Mouse (Mus musculus) limb, embryonic 14.5 days (tissue): Measurements from ENCODE around the gene Nek3. TPM values are rescaled to one million over a fixed set of nuclear protein-coding genes. Genes with fewer than 3 reads are reported as not detected.

ENCODE experiments used
- ATAC-seq: fragments of 200-750 bp; cut with Nextera tagmentation; 2 replicates; pipeline ENCODE4 v1.8.0; 2017; ENCODE audit warnings: low read depth, moderate number of reproducible peaks, moderate TSS enrichment; ENCODE audit not compliant: low FRiP score
- DNase-seq: peaks from one replicate; pipeline ENCODE4 v3.0.0-alpha.2; 2015; ENCODE audit warnings: low spot score
- H3K27ac ChIP-seq: fragments of 300-500 bp; sonication (generic); replicated peaks from 2 replicates; pipeline ENCODE4 v1.5.1; 2014; ENCODE audit warnings: low read depth, mild to moderate bottlenecking, low read length, moderate library complexity, mixed read lengths
- H3K27me3 ChIP-seq: fragments of 300-500 bp; sonication (generic); 2 replicates; pipeline ENCODE4 v1.6.1; 2014; ENCODE audit warnings: low read length, mixed read lengths; ENCODE audit not compliant: control insufficient read depth, insufficient read depth
- H3K36me3 ChIP-seq: fragments of 300-500 bp; sonication (generic); 2 replicates; pipeline ENCODE4 v1.6.1; 2014; ENCODE audit warnings: mild to moderate bottlenecking, low read length, moderate library complexity, mixed read lengths; ENCODE audit not compliant: control insufficient read depth, insufficient read depth
- H3K4me1 ChIP-seq: fragments of 300-500 bp; sonication (generic); 2 replicates; pipeline ENCODE4 v1.6.1; 2014; ENCODE audit warnings: antibody characterized with exemption, low read length, mixed read lengths; ENCODE audit not compliant: control insufficient read depth, insufficient read depth
- H3K4me2 ChIP-seq: fragments of 300-500 bp; sonication (generic); replicated peaks from 2 replicates; pipeline ENCODE4 v1.6.1; 2014; ENCODE audit warnings: low read depth, mild to moderate bottlenecking, low read length, moderate library complexity; ENCODE audit not compliant: severe bottlenecking
- H3K4me3 ChIP-seq: fragments of 300-500 bp; sonication (generic); replicated peaks from 2 replicates; pipeline ENCODE4 v1.5.1; 2014; ENCODE audit warnings: low read length
- H3K9ac ChIP-seq: fragments of 300-500 bp; sonication (generic); 2 replicates; pipeline ENCODE4 v1.6.1; 2014; ENCODE audit warnings: mild to moderate bottlenecking, low read depth, low read length, moderate library complexity; ENCODE audit not compliant: severe bottlenecking
- H3K9me3 ChIP-seq: fragments of 300-500 bp; sonication (generic); 2 replicates; pipeline ENCODE4 v1.6.1; 2016; ENCODE audit warnings: low read length; ENCODE audit not compliant: control insufficient read depth
- POLR2A ChIP-seq: fragments of 200-500 bp; IDR thresholded peaks from 2 replicates; pipeline ENCODE4 v1.8.0; 2012; ENCODE audit warnings: inconsistent platforms, mild to moderate bottlenecking, moderate library complexity, borderline replicate concordance; ENCODE audit not compliant: insufficient read depth, insufficient read length; ENCODE audit errors: extremely low read depth
- WGBS: fragments of 180-500 bp; shearing (Covaris S2); extraction: QIAGEN DNeasy Blood & Tissue Kit; methylation state at CpG from one replicate; pipeline ENCODE4 v1.1.7; 2014; 5-methylcytosine and 5-hydroxymethylcytosine counted together
- polyA plus RNA-seq, 2 experiments: library from polyadenylated mRNA; depleted of rRNA in 1 of 2; stranded (reverse) in 1 of 2; unstranded in 1 of 2; fragments of >200 nt; fragmentation: Nextera tagmentation in 1 of 2; extraction: Ambion mirVana in 1 of 2; gene quantifications; 2 replicates each; pipeline versions ENCODE4 v1.2.1 to v1.2.3; 2012 to 2014

Nek3 gene
- polyA plus RNA-seq, 2 experiments = 4.9 to 6.1 TPM

- WGBS = 88% methylated on average over 4 of the region's 4 CpGs
- Histone ChIP-seq H3K27ac (no peak overlapping the region), H3K4me3 (no peak overlapping the region), H3K9me3 (no peaks in the 10 kb centered on the region), H3K27me3 (no peaks in the 10 kb centered on the region), H3K4me2 (no peak overlapping the region), H3K36me3 (no peaks in the 10 kb centered on the region), H3K4me1 (no peaks in the 10 kb centered on the region), H3K9ac (no peak overlapping the region)
- no peak for DNase-seq
- no peak for ATAC-seq
- no peak for TF ChIP-seq POLR2A
These were observed 77.0 kb downstream of the Nek3 start for GRCm38 (mm10) chr8:22089226-22089625.

- 83% methylated on average over 9 of the region's 9 CpGs for WGBS
- H3K4me3 ChIP-seq = no peak overlapping the region
- H3K27me3 ChIP-seq = no peaks in the 10 kb centered on the region
- no peaks in the 10 kb centered on the region for H3K9me3 ChIP-seq
- ATAC-seq = no peak
- H3K36me3 ChIP-seq = no peaks in the 10 kb centered on the region
- H3K9ac ChIP-seq = no peak overlapping the region
- H3K4me1 ChIP-seq = no peaks in the 10 kb centered on the region
- no peak for TF ChIP-seq POLR2A
- H3K27ac ChIP-seq = no peak overlapping the region
- H3K4me2 ChIP-seq = no peak overlapping the region
- no peak for DNase-seq
These were observed 86.8 kb downstream of the Nek3 start for GRCm38 (mm10) chr8:22079313-22080007.

Other genes with a start within 250 kb of the Nek3 start
- gene Defb15, start 233.7 kb downstream of the Nek3 start, polyA plus RNA-seq (2012; rRNA removed) = not detected in 2 replicates
- gene Defb15, start 233.7 kb downstream of the Nek3 start, polyA plus RNA-seq (2014; fragmentation: Nextera tagmentation; extraction: Ambion mirVana) = not detected in 2 replicates
- gene Defb35, start 228.1 kb downstream of the Nek3 start, polyA plus RNA-seq (2012; rRNA removed) = not detected in 2 replicates
- gene Defb35, start 228.1 kb downstream of the Nek3 start, polyA plus RNA-seq (2014; fragmentation: Nextera tagmentation; extraction: Ambion mirVana) = not detected in 2 replicates
- not detected in 2 replicates for gene Defb13, start 219.7 kb downstream of the Nek3 start, polyA plus RNA-seq (2012; rRNA removed)
- not detected in 2 replicates for gene Defb13, start 219.7 kb downstream of the Nek3 start, polyA plus RNA-seq (2014; fragmentation: Nextera tagmentation; extraction: Ambion mirVana)
- gene Fam90a1a, start 207.7 kb downstream of the Nek3 start, polyA plus RNA-seq (2012; rRNA removed) = not detected in 2 replicates
- gene Fam90a1a, start 207.7 kb downstream of the Nek3 start, polyA plus RNA-seq (2014; fragmentation: Nextera tagmentation; extraction: Ambion mirVana) = not detected in 2 replicates
- not detected in 2 replicates for gene Ccdc70, start 196.7 kb downstream of the Nek3 start, polyA plus RNA-seq (2012; rRNA removed)
- gene Ccdc70, start 196.7 kb downstream of the Nek3 start, polyA plus RNA-seq (2014; fragmentation: Nextera tagmentation; extraction: Ambion mirVana) = not detected in 2 replicates
- 0.63 TPM in 2 replicates for gene Atp7b, start 106.1 kb downstream of the Nek3 start, polyA plus RNA-seq (2012; rRNA removed)
- gene Atp7b, start 106.1 kb downstream of the Nek3 start, polyA plus RNA-seq (2014; fragmentation: Nextera tagmentation; extraction: Ambion mirVana) = 0.29 and 0.37 TPM in 2 replicates
- 11.3 and 13.6 TPM in 2 replicates for gene Alg11, start 105.7 kb downstream of the Nek3 start, polyA plus RNA-seq (2012; rRNA removed)
- 23.4 and 27.6 TPM in 2 replicates for gene Alg11, start 105.7 kb downstream of the Nek3 start, polyA plus RNA-seq (2014; fragmentation: Nextera tagmentation; extraction: Ambion mirVana)
- gene Nek5, start 41.4 kb downstream of the Nek3 start, polyA plus RNA-seq (2012; rRNA removed) = 0.05 and 0.26 TPM in 2 replicates
- gene Nek5, start 41.4 kb downstream of the Nek3 start, polyA plus RNA-seq (2014; fragmentation: Nextera tagmentation; extraction: Ambion mirVana) = 0.15 and 0.32 TPM in 2 replicates
- gene Ckap2, start 19.4 kb upstream of the Nek3 start, polyA plus RNA-seq (2012; rRNA removed) = 30.6 and 36.7 TPM in 2 replicates
- gene Ckap2, start 19.4 kb upstream of the Nek3 start, polyA plus RNA-seq (2014; fragmentation: Nextera tagmentation; extraction: Ambion mirVana) = 40.3 and 43.0 TPM in 2 replicates
- 18.1 and 21.6 TPM in 2 replicates for gene Vps36, start 26.4 kb upstream of the Nek3 start, polyA plus RNA-seq (2012; rRNA removed)
- 32.5 and 33.3 TPM in 2 replicates for gene Vps36, start 26.4 kb upstream of the Nek3 start, polyA plus RNA-seq (2014; fragmentation: Nextera tagmentation; extraction: Ambion mirVana)
- 10.6 and 11.0 TPM in 2 replicates for gene Thsd1, start 60.9 kb upstream of the Nek3 start, polyA plus RNA-seq (2012; rRNA removed)
- 12.9 and 13.8 TPM in 2 replicates for gene Thsd1, start 60.9 kb upstream of the Nek3 start, polyA plus RNA-seq (2014; fragmentation: Nextera tagmentation; extraction: Ambion mirVana)
- gene Tpte, start 117.0 kb upstream of the Nek3 start, polyA plus RNA-seq (2012; rRNA removed) = not detected in 2 replicates
- 0.07 TPM in 1 of 2 replicates, not detected in the other for gene Tpte, start 117.0 kb upstream of the Nek3 start, polyA plus RNA-seq (2014; fragmentation: Nextera tagmentation; extraction: Ambion mirVana)
- gene Slc25a15, start 232.2 kb upstream of the Nek3 start, polyA plus RNA-seq (2012; rRNA removed) = 9.2 and 9.7 TPM in 2 replicates
- 17.2 and 17.4 TPM in 2 replicates for gene Slc25a15, start 232.2 kb upstream of the Nek3 start, polyA plus RNA-seq (2014; fragmentation: Nextera tagmentation; extraction: Ambion mirVana)
- gene Mrps31, start 244.9 kb upstream of the Nek3 start, polyA plus RNA-seq (2012; rRNA removed) = 14.5 and 20.1 TPM in 2 replicates
- gene Mrps31, start 244.9 kb upstream of the Nek3 start, polyA plus RNA-seq (2014; fragmentation: Nextera tagmentation; extraction: Ambion mirVana) = 35.0 and 35.4 TPM in 2 replicates